Mouse (Mus musculus): ENCODE data around the gene Ifna5. TPM values are rescaled to one million over a fixed set of nuclear protein-coding genes. Genes with fewer than 3 reads are reported as not detected.

The Ifna5 gene
- polyA plus RNA-seq, 1 experiment from 2014 or later, result not detected

Other genes with a start within 250 kb of the Ifna5 start
- not detected in 2 replicates for gene Ifna9, start 243.1 kb upstream of the Ifna5 start, polyA plus RNA-seq (2014; fragmentation: Nextera tagmentation; extraction: Ambion mirVana)
- gene Ifna12, start 232.1 kb upstream of the Ifna5 start, polyA plus RNA-seq (2014; fragmentation: Nextera tagmentation; extraction: Ambion mirVana), result not detected in 2 replicates
- gene C87499, start 201.1 kb upstream of the Ifna5 start, polyA plus RNA-seq (2014; fragmentation: Nextera tagmentation; extraction: Ambion mirVana), result not detected in 2 replicates
- not detected in 2 replicates for gene Ifna13, start 191.1 kb upstream of the Ifna5 start, polyA plus RNA-seq (2014; fragmentation: Nextera tagmentation; extraction: Ambion mirVana)
- not detected in 2 replicates for gene Ifna16, start 158.6 kb upstream of the Ifna5 start, polyA plus RNA-seq (2014; fragmentation: Nextera tagmentation; extraction: Ambion mirVana)
- not detected in 2 replicates for gene Ifna2, start 151.6 kb upstream of the Ifna5 start, polyA plus RNA-seq (2014; fragmentation: Nextera tagmentation; extraction: Ambion mirVana)
- not detected in 2 replicates for gene Ifnab, start 144.2 kb upstream of the Ifna5 start, polyA plus RNA-seq (2014; fragmentation: Nextera tagmentation; extraction: Ambion mirVana)
- 0.70 and 1.2 TPM in 2 replicates for gene Gm26566, start 113.7 kb upstream of the Ifna5 start, polyA plus RNA-seq (2014; fragmentation: Nextera tagmentation; extraction: Ambion mirVana)
- gene Klhl9, start 113.1 kb upstream of the Ifna5 start, polyA plus RNA-seq (2014; fragmentation: Nextera tagmentation; extraction: Ambion mirVana), result 97.9 and 106 TPM in 2 replicates
- not detected in 2 replicates for gene Gm13271, start 80.7 kb upstream of the Ifna5 start, polyA plus RNA-seq (2014; fragmentation: Nextera tagmentation; extraction: Ambion mirVana)
- gene Gm13283, start 75.4 kb upstream of the Ifna5 start, polyA plus RNA-seq (2014; fragmentation: Nextera tagmentation; extraction: Ambion mirVana), result 0.22 TPM in 1 of 2 replicates, not detected in the other
- not detected in 2 replicates for gene Gm13290, start 61.7 kb upstream of the Ifna5 start, polyA plus RNA-seq (2014; fragmentation: Nextera tagmentation; extraction: Ambion mirVana)
- gene Gm13289, start 58.6 kb upstream of the Ifna5 start, polyA plus RNA-seq (2014; fragmentation: Nextera tagmentation; extraction: Ambion mirVana), result not detected in 2 replicates
- 0.23 TPM in 1 of 2 replicates, not detected in the other for gene Gm13272, start 55.7 kb upstream of the Ifna5 start, polyA plus RNA-seq (2014; fragmentation: Nextera tagmentation; extraction: Ambion mirVana)
- gene Ifnz, start 53.4 kb upstream of the Ifna5 start, polyA plus RNA-seq (2014; fragmentation: Nextera tagmentation; extraction: Ambion mirVana), result 0.28 TPM in 1 of 2 replicates, not detected in the other
- 0.48 TPM in 1 of 2 replicates, not detected in the other for gene Gm13276, start 49.8 kb upstream of the Ifna5 start, polyA plus RNA-seq (2014; fragmentation: Nextera tagmentation; extraction: Ambion mirVana)
- not detected in 2 replicates for gene Gm13277, start 46.9 kb upstream of the Ifna5 start, polyA plus RNA-seq (2014; fragmentation: Nextera tagmentation; extraction: Ambion mirVana)
- gene Gm13278, start 44.0 kb upstream of the Ifna5 start, polyA plus RNA-seq (2014; fragmentation: Nextera tagmentation; extraction: Ambion mirVana), result not detected in 2 replicates
- not detected in 2 replicates for gene Gm13275, start 41.0 kb upstream of the Ifna5 start, polyA plus RNA-seq (2014; fragmentation: Nextera tagmentation; extraction: Ambion mirVana)
- gene Gm13279, start 38.1 kb upstream of the Ifna5 start, polyA plus RNA-seq (2014; fragmentation: Nextera tagmentation; extraction: Ambion mirVana), result not detected in 2 replicates
- gene Gm13285, start 35.9 kb upstream of the Ifna5 start, polyA plus RNA-seq (2014; fragmentation: Nextera tagmentation; extraction: Ambion mirVana), result 0.59 and 1.1 TPM in 2 replicates
- gene Gm13287, start 32.3 kb upstream of the Ifna5 start, polyA plus RNA-seq (2014; fragmentation: Nextera tagmentation; extraction: Ambion mirVana), result not detected in 2 replicates
- gene Gm13288, start 30.0 kb upstream of the Ifna5 start, polyA plus RNA-seq (2014; fragmentation: Nextera tagmentation; extraction: Ambion mirVana), result not detected in 2 replicates
- not detected in 2 replicates for gene Ifna7, start 19.3 kb upstream of the Ifna5 start, polyA plus RNA-seq (2014; fragmentation: Nextera tagmentation; extraction: Ambion mirVana)
- not detected in 2 replicates for gene Ifna11, start 15.6 kb upstream of the Ifna5 start, polyA plus RNA-seq (2014; fragmentation: Nextera tagmentation; extraction: Ambion mirVana)
- gene Ifna6, start 8.1 kb upstream of the Ifna5 start, polyA plus RNA-seq (2014; fragmentation: Nextera tagmentation; extraction: Ambion mirVana), result not detected in 2 replicates
- gene Ifna4, start 6.3 kb downstream of the Ifna5 start, polyA plus RNA-seq (2014; fragmentation: Nextera tagmentation; extraction: Ambion mirVana), result not detected in 2 replicates
- gene Ifna1, start 14.6 kb downstream of the Ifna5 start, polyA plus RNA-seq (2014; fragmentation: Nextera tagmentation; extraction: Ambion mirVana), result not detected in 2 replicates
- not detected in 2 replicates for gene Ifne, start 44.7 kb downstream of the Ifna5 start, polyA plus RNA-seq (2014; fragmentation: Nextera tagmentation; extraction: Ambion mirVana)

Measured in intestine, embryonic 14.5 days (tissue).